Mouse (Mus musculus): ENCODE data around the gene R3hdm4.
A peak's percentile ranks its signal among the peaks of the same experiment; 100 is the strongest.

The R3hdm4 gene

GRCm38 (mm10) chr10:79924998-79925784 lies 4.2 kb upstream of the R3hdm4 start:
- DNase-seq (ENCODE audit: low spot score), result peak; percentile 97

- no peak for DNase-seq (ENCODE audit: low spot score)
These were observed 564 bp upstream of the R3hdm4 start for GRCm38 (mm10) chr10:79921572-79921971.

- DNase-seq (ENCODE audit: low spot score), result no peak
These were observed 735 bp downstream of the R3hdm4 start for GRCm38 (mm10) chr10:79920056-79920890.

GRCm38 (mm10) chr10:79919251-79919849 lies 1.7 kb downstream of the R3hdm4 start:
- no peak for DNase-seq (ENCODE audit: low spot score)

DNA sequence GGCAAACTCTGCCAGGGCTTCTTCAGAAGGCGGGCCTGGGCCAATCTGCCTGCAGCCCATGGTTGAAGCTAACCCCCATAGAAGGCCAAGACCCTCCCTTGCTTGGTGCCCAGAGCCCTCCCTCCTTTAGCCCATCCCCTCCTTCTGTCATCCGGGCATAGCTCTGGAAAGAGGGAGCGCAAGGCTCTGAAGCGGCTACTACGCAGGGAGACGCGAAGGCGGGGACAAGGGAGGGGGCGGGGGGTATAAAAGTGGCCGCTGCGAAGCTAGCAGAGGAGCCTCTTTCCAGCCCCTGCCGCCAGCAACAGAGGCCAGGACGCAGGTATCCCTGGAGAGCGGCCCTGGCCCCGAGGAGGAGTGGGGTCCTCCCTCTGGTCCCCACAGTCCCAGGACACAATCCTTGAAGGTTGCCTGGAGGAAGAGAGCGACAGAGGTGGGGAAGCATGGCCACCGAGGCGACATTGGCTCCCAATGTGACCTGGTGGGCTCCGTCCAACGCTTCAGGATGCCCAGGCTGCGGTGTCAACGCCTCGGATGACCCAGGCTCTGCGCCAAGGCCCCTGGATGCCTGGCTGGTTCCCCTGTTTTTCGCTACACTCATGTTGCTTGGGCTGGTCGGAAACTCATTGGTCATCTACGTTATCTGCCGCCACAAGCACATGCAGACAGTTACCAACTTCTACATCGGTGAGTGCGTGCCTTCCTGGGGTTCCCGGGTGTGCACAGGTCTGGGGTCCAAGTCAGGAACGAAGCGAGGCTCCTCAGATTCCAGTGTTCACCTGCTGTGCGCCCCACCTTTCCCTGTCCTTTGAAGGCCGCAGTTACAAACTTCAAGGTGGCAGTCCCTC lies 2.6 kb downstream of the R3hdm4 start:
- no peak for DNase-seq (ENCODE audit: low spot score)

DNA sequence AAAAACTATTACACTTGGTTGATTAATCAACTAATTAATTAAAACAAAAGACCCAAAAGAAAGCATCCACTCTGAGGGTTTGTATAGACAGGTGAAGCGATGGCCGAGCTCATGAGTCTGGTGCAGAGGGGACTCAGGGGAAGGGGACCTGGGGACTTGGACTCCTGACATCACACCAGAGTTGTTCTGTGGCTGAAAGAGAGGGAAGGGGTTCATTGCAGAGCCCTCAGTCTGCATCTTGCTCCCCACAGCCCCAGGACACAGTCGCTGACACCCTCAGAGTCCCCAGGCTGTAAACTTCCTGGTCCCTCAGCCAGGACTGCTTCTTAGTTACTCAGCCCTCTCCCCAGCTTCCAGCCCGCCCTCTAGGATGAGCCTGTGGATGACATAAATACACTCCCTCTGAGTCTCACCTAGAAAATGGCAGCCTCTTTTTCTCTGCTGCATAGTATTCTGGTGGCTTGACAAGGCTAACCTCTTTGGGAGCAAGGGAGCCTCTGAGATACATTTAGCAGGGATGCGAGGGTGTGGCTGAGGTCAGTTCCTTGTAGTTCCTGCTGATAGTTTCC lies 3.4 kb downstream of the R3hdm4 start:
- DNase-seq (ENCODE audit: low spot score), result no peak

GRCm38 (mm10) chr10:79916808-79917531 lies 4.0 kb downstream of the R3hdm4 start, which contains the start of gene Kiss1r:
Gene Kiss1r (plus strand): TSS chr10:79916971.
- peak; percentile 42 for DNase-seq (ENCODE audit: low spot score)

DNA sequence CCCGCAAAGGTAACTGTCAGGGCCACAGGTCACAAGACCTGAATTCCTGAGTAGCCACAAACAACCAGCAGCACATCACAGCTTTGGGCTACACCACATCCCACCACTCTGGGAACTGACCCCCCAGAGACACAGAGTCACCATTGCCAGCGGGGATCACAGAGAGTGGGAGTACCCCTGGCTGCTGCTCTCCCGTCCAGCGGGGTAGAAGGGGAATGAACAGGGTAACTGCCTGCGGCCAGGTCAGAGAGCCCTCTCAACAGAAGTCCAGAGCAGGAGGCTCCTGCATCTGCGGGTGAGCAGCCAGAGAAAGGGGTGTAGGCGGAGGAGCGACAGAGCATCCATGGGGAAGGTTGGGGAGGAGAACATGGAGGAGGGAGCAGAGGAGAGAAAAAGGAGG lies 4.9 kb downstream of the R3hdm4 start:
- no peak for DNase-seq (ENCODE audit: low spot score)

DNA sequence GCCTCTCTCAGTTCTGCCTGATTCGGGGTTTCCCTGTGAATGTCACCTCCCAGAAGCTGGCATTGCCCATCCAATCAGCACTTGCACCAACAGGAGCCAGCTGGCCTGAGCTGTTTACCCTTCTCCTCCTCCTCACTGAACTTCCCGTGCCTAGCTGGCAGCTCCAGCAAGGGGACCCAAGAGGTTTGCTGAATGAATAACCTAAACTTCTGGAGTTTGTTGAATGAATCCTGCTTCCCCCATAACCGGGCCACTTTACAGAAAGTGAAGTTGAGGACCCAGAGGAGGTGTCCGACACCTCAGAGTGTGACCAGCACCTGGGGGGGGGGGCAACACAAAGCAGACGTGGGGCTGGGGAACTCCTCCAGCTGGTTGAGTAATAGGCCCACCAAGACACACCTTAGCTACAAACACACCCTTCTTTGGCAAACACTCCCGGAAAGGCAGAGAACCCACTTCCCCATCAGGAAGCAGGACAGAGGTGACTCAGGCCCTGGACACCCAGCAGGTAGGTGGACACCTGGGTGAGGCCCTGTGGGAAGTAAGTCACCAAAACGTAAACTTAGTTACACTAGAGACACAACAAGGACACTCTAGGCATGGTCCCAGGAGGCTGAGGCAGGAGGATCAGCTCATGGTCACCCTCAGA lies 5.9 kb downstream of the R3hdm4 start:
- DNase-seq (ENCODE audit: low spot score), result no peak

- no peak for DNase-seq (ENCODE audit: low spot score)
These were observed 6.7 kb downstream of the R3hdm4 start for GRCm38 (mm10) chr10:79914131-79914947.

GRCm38 (mm10) chr10:79912412-79912811 lies 8.6 kb downstream of the R3hdm4 start:
- DNase-seq (ENCODE audit: low spot score), result no peak

GRCm38 (mm10) chr10:79910556-79910955 lies 10.5 kb downstream of the R3hdm4 start, which contains the start of gene Gm26602:
Gene Gm26602 (plus strand): TSS chr10:79910856.
- no peak for DNase-seq (ENCODE audit: low spot score)

DNA sequence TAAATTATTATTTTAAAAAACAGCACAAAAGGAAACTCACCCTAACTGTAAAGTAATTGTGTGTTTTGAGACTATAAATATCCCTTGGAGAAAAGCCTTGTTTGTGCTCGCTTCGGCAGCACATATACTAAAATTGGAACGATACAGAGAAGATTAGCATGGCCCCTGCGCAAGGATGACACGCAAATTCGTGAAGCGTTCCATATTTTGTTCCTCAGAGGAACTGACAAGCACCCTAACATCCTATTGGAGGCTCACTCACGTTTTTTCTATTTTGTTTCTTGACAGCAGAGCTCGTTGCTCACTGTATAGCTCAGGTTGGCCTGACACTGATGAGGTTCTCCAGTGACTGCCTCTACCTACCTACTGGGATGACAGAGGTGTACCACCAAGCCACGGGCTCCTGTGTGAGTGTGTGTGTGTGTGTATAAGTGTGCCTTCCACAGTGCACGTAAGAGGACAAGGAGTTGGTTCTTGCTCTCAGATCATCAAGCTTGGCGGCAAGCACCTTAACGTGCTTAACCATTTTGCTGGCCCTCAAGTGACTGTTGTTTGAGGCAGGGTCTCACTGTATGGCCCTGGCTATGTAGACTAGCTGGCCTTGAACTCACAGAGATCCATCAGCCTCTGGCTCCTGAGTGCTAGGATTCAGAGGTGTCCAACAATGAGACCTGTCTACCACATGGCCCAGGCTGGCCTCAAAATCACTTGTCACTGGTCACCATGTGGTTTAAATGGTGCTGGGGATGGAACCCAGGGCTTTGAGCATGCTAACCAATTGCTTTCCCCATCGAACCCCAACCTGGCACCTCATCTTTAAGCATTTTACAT lies 11.7 kb downstream of the R3hdm4 start:
- DNase-seq (ENCODE audit: low spot score), result peak; percentile 79

DNA sequence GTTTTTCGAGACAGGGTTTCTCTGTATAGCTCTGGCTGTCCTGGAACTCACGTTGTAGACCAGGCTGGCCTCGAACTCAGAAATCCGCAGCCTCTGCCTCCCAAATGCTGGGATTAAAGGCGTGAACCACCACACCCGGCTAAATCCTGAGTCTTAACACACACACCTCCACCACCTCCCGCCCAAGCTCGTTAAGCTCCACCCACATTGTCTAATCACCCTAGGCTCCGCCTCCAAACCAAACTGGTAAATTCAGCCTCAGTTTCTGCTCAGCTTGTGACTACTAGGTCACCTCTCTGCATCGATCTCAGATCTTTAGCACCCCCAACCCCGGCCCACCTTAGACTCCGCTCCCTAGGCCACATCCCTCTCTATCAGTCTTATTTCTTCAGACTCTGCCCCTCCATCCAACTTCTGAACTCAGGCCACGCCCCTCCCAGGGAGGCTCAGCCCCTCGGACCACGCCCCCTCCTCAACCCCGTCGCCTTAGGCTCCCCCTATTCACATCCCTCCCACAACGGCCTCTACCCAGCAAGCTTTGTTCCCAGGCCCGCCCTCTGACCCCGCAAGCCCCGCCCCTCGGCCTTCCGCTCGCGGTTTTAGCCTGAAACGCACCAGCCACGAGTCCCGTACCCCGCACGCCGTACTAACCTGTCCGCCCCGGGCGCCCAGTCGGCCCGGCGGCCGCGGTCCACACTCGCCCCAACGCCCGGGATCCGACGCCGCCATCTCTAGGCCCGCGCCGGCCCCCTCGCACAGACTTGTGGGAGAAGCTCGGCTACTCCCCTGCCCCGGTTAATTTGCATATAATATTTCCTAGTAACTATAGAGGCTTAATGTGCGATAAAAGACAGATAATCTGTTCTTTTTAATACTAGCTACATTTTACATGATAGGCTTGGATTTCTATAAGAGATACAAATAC lies 12.6 kb downstream of the R3hdm4 start, which contains the start of gene Med16:
Gene Med16 (minus strand): TSS at position 757 of the 925 bp plus-strand sequence.
- peak; percentile 96 for DNase-seq (ENCODE audit: low spot score)

- DNase-seq (ENCODE audit: low spot score), result no peak
These were observed 13.6 kb downstream of the R3hdm4 start for GRCm38 (mm10) chr10:79907415-79907814.

DNA sequence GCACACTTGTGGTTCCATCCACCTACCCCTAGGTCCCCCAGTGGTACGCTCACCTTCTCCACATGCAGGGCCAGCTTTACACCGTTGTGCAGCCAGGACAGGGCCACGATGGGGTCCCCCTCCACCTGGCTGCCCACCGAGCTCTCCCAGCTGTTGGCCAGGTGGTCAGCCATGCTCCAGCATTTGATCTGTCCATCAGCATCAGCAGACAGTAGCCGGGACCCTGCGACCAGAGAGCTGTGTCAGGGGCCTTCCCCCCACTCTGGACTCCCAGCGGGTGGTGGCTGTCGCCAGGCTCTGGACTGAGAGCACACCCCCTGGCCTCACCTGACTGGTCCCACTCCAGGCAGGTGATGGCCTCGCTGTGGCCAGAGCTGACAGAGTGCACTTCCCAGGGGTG lies 14.3 kb downstream of the R3hdm4 start:
- DNase-seq (ENCODE audit: low spot score), result no peak

- DNase-seq (ENCODE audit: low spot score), result peak; percentile 55
These were observed 20.0 kb downstream of the R3hdm4 start for GRCm38 (mm10) chr10:79900951-79901410.

Data from layer of hippocampus, adult 9-10 months (tissue).